Mouse (Mus musculus): ENCODE data around the gene Fbxo36.

DNA sequence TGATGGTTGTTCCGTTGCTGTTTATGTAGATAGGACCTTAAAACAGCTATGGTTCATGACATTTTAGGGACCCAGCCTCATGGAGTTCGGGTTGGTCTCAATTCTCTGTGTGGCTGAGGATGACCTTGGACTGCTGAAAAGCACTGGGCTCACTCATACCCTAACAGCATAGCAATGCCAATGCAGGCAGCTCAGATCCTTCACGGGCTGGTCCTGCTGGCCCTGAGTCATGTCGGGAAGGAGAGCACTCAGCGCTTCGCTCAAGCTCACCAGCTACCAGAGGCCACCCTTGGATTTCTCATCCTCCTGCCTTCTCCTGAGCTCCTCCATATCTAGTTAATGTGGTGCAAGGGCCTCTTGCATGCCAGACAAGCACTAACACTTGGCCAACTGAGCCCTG is 59.5 kb downstream of the Fbxo36 start:
- TF ChIP-seq CTCF (IDR thresholded peaks at IDR 0.05; ENCODE audit: low read depth) (no peak), EP300 (optimal IDR thresholded peaks at IDR 0.05) (no peak)
